Mouse (Mus musculus) urinary bladder, postnatal 14 days (tissue): ENCODE measurements at regions not wholly inside any gene's neighbourhood (a gene's known extent, or its start where the extent isn't known, plus 50 kb on each side); places are given as distances from the start of the nearest gene placed in this dataset.
A peak's percentile ranks its signal among the peaks of the same experiment; 100 is the strongest.

Source experiments
- DNase-seq: peaks from one replicate; pipeline ENCODE4 v3.0.0; 2021; ENCODE audit warnings: low spot score

GRCm38 (mm10) chr10:119054191-119055175 lies 184.5 kb upstream of the Dyrk2 start:
- DNase-seq = no peak

DNA sequence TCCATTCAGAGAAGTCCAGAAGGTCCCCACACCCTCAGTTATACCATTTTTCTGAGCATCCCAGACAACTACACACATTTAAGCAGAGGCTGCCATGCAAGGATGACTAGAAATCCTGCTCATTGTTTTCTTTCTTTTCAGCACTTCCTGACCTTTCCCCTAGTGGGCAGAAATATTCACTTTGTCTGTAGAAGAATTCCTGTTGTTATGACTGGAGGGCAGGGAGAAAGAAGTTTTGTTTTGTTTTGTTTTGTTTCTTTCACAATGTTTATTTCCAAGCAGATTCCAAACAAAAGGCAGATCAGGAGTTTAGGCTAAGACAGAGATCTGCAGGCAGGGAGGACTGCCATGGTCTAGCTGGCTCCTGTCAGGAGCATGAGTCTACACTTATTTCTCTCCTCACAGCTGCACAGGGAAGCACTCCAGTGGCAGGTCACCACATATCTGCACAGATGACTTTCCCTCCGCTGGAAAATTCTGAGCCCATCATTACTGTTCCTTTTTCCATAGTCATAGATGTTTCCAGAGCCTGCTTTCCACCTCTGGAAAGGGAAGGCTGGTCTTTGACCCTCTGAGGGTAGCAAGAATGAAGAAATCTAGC lies 182.5 kb upstream of the Dyrk2 start:
- no peak for DNase-seq

DNA sequence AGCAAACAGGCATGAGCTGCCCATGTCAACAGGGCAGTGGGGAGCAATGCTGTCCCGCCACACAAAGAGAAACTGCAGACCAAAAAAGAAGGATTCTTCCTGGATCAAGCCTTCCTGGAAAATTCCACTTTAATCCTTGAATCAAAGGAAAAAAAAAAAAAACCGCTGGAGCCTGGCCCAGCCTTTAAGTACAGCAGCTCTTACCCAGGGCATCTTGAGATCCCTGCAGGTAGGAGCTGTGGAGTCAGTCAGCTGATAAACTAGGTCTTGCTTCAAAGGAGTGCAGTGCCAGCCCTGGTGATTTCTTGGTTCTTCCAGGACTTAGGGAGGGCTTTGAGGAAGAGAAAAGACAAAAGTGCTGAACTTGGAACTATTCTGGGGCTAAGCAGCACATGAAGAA lies 181.6 kb upstream of the Dyrk2 start:
- DNase-seq = no peak

- DNase-seq = no peak
Observed at GRCm38 (mm10) chr10:119050017-119050685, 180.1 kb upstream of the Dyrk2 start.

GRCm38 (mm10) chr10:119048643-119049420 lies 178.8 kb upstream of the Dyrk2 start:
- DNase-seq = no peak

DNA sequence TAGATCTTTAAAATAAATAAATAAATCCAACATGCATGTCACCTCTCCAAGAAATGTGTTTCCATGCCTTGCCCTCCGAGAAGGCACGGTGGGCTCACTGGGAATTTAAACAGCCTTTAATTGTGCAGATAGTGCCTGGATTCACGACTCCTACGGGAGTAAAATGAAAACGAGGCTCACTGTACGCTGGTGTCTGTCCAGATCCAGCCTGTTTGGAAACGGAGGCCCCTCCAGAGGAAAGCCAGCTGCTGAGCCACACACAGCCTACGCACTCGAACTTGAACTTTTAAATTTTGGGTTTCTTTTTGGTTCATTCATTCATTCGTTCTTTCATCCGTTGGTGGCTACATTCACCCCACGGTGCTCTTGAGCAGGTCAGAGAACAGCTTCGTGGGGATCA lies 175.1 kb upstream of the Dyrk2 start:
- peak; percentile 31 for DNase-seq

DNA sequence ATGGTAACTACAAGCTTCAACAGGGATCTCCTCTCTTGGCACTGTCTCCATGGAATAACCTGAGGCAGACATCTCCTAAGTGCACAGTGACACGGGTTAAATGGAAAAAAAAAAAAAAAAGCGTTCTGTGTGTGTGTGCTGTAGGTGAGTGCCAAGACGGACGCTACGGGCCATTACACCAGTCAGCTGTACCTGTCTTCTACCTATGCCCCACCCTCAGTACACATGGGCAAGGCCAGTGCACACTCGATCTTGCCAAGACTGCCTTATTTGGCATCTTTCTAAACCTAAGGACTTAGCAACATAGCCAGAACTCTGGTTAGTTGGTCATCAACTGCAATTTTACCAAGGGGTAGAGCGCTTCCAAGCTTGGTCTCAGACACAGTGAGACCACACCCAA lies 173.1 kb upstream of the Dyrk2 start:
- no peak for DNase-seq

DNA sequence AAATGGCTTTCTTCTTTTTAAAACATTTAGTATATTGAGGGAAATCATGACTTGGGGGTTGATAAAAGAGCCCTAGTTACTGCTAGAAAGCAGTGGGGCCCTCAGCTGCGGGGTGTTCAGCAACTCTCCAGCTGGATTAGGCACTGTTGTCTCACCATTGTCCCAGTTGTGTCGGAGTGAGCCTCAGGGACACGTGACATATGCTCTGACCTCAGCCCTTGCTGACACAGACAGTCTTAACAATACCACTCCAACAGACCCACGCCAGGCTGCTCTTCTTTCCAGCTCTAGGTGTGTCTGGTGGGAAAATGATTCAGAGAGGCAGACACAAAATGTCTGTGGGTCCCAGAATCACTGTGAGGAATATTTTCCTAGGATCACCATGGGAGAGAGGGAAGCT lies 170.2 kb upstream of the Dyrk2 start:
- DNase-seq = no peak

DNA sequence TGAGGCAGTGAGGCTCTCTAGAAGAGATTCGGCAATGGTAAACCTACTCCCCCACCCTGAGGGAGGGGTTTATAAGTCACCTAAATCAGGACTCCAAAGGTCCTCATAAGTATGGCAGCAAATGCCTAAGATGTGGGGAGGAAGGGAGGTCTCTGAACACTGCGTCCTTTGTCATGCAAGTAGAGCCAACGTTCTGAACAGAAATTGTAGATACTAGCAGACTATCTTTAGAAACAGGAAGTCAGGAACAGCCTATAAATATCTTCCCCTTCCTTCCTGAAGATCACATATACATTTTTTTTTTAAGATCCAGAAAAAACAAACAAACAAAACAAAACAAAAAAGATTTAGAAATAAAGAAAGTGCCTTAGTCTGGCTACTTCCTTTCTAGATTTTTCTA lies 169.7 kb upstream of the Dyrk2 start:
- DNase-seq = no peak

DNA sequence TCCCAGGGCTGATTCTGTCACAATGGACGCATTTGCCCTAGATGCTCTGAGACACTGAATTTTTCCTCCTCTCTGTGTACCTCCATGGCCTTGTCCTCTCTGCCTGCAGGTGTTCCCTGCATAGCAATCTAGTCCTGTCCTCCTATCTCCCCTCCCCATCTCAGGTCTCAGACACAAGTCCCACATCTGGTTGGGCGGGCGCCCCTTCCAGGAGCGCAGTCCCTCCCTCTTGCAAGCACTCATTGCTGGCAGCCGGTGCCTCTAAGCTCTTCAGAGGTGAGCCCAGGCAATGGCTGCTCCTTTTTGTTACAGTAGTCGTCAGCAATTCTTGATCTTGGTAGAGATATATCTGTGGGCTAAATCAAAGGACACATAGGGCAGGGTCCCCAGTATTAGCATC lies 169.0 kb upstream of the Dyrk2 start:
- no peak for DNase-seq

GRCm38 (mm10) chr10:119037781-119038180 lies 167.8 kb upstream of the Dyrk2 start:
- DNase-seq = no peak

DNA sequence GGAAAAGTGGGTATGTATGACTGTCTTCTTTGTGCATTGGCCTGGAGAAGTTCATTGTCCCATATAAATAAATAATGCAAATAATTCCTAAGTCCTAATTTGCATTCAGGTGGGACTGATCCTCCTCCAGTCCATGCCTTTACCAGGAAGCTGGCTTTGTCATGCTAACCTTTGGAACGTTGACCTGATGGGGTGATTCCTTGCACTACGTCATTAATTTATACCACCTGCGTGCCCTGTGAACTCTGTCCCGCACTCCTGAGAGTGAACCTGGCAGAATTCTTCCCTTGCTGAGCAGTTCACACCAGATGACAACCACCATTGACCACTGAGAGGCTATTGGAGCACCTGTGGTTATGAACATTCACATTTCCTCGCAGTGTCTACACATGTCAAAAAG lies 165.9 kb upstream of the Dyrk2 start:
- DNase-seq = no peak

- no peak for DNase-seq
Observed at GRCm38 (mm10) chr10:119034396-119034795, 164.4 kb upstream of the Dyrk2 start.

DNA sequence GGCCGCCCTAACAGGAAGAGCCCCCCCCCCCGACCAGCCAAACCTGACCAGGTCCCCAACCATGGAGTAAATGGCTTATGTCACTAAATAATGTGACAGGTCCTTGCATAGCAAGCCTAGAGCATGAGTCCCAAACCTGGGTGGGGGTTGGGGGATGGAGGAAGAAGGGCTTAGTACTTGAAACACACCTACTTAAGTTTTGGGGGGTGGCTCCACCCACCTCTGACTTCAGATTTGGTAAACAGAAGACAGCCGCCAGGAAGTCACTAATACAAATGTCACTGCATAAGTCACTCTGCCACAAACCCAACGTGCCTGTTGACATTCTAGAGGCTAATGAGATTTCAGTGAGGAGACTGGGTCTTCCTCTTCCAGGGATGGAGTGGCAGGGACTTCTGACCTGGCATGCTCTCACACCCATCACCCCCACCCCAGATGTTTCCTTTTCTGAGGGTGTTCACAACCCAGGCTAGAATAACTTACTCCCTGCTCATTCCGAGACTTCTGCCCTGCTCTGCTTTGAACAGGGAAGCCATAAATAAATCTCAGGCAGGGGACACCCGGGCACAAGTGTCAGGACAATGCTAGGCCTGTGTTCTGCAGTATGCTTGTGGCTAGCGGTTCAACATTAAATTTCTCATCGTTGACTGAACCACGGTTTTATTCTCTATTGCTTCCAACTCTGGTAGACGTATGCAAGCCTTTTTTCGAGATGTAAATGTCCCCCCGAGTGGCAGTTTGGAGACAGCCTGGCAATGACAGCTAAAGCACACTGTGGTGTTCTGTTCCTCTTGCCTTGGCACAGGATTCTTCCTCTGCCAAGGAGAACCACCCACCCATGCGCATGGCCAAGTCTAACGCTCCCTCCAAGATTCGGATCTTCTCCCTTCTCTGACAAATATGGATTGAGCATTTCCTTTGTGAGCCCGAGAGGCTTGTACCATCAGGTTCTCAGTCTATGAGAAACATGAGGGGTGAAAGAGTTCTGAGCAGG lies 161.6 kb upstream of the Dyrk2 start:
- DNase-seq = no peak

DNA sequence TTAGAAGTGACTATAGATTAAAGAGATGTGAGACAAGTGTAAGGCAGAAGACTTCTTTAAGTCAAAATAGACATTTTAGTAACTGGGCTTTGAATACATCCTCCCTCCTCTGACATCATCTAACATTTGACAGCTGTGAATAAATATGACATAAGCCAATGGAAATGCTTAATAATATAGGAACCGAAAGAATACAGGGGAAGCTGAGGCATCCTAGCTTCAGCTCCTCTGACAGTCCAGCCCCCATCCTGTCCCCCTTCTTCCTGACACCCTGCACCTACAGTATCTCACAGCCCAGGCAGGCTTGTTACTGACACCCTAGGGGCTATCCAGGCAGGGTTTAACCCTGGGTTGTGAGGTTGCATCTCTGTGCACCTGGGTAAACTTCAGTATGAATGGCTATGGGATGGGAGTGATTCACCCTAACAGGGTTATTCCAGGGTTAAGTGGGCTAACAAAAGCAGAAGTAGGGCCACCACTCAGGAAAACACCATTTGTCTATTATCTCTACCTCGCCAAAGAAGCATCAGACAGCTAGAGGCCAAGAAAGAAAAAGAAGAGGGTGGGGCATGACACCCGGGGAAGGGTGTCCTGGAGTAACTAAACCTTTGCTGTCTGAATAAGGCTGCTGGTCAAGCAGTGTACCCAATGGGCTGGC lies 158.6 kb upstream of the Dyrk2 start:
- DNase-seq = no peak

DNA sequence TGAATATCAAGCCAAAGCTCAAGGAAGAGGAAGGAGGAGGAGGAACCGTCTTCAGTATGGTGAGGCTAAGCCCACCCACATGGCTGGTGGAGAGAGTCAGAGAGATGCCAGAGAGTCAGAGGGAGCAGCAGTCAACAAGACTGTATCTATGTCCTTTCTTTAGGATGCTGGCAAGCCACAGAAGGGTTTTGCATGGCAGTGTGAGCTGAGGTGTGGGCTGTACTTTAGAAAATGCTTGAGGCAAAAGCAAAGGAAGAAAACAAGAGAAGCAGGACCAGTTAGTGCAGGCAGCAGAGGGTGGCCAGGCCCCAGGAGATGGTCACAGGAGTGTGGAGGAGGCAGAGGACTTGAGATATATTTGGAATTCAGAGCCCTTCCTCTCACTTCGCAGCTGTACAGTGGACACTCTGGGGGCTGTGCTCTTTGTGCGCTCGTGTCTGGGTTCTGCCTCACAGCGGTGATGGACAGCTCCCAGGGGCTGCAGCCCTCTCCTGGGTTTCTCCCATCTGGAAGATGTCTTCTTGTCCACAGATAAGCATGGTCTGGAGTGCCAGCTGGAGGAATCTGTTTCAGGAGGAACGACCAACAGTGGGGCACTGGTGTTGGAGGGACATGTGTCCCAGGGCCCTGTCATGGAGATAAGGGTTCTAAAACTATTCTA lies 157.4 kb upstream of the Dyrk2 start:
- no peak for DNase-seq

DNA sequence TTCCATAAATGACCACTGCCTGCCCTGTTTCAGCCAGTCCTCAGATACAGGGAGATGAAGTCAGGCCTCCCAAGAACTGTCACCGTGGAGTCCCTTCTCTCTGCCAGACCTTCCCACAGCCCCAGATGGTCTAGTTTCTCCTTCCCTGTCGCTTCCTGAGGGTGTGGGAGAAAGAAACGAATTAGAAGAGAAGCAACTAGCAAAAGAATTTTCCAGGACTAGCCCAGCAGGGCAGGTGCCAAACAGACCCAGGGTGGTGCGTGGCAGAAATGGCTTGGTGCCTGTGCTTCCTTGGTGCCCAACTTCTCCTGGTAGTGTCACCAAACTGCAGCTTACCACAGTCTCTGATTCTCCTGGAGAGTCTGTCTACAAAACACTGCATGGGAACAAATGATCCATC lies 156.3 kb upstream of the Dyrk2 start:
- DNase-seq = no peak

DNA sequence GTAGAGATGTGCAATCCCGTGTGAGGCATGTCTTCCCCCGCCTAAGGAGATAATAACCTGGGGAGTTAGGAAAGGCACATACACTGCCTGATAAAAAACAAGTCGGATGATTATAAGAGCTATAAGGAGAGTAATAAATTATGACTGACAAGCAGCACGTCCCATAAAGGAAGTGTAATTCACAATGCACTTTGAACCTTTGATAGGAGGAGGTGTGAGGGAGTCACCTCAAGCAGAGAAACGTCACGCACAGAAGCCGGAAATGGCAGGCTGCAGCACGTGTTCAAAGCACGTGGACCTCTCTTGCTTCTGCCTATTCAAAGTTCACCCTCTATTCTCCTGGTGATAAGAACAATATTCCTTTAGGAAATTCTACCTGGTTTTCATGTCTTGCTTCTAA lies 154.4 kb upstream of the Dyrk2 start:
- DNase-seq = no peak

DNA sequence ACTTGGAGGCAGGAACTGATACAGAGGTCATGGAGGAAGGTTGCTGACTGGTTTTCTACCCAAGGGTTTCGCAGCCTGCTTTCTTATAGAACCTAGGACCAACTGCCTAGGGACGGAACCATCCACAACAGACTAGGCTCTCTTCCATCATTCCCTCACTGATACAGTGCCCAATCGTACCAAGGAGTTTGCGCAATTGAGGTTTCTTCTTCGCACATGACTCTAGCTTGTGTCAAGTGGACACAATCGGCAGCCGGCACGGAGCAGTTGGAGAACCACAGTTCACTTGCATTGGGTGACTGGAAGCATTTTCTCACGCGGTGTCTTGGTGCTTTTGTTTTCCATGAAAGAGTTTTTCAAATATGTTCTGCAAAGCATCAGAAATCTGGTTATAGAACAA lies 149.1 kb upstream of the Dyrk2 start:
- no peak for DNase-seq

DNA sequence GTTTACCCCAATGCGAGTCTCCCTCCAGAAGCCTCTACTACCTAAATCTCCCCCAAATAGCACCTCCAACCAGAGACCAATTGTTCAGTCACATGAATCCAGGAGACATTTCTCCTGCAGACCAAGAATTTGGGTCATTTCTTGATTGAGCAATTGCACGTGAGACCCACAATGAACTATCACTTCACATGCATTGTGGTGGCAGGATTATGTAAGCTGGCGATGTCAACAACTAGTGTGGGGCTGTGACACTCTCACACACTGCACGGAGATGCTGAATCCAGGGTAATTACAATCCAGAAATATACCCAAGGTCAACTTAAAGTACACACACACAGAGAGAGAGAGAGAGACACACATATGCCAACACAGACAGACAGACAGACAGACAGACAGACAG lies 148.5 kb upstream of the Dyrk2 start:
- DNase-seq = no peak
